Mouse (Mus musculus) spleen, adult 12 weeks (tissue): ENCODE measurements at regions not wholly inside any gene's neighbourhood (a gene's known extent, or its start where the extent isn't known, plus 50 kb on each side); places are given as distances from the start of the nearest gene placed in this dataset.
A peak's percentile ranks its signal among the peaks of the same experiment; 100 is the strongest.

ENCODE experiments used
- DNase-seq: peaks from one replicate; pipeline ENCODE4 v3.0.0; 2022; ENCODE audit warnings: low spot score

- no peak for DNase-seq
Measured at GRCm38 (mm10) chrX:97434327-97434726, 57.3 kb upstream of the Eda2r start.

DNA sequence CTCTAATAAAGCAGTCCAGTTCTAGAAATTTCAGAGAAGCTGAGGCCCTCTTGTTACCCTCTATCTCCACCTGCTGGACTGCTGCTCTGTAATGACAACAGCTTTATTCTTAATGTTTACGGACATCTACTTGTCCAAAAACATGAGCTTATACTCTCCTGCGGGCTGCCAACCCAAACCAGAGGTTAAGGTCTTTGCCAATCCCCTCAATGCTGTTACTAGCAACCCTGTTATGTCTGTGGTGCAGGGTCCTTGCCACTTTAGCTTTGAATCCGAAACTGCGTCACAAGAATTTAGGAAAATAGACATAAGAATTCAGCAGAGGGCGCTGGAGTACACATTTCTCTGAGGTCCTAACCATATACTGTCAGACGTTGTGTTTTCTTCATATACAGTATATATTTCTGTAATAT lies 54.4 kb upstream of the Eda2r start:
- peak; percentile 0 for DNase-seq
